Mouse (Mus musculus): ENCODE measurements around the gene Psmg4. TPM values are rescaled to one million over a fixed set of nuclear protein-coding genes. Genes with fewer than 3 reads are reported as not detected.
A peak's percentile ranks its signal among the peaks of the same experiment; 100 is the strongest.

Gene Psmg4
- polyA plus RNA-seq, 1 experiment: 102 TPM

DNA sequence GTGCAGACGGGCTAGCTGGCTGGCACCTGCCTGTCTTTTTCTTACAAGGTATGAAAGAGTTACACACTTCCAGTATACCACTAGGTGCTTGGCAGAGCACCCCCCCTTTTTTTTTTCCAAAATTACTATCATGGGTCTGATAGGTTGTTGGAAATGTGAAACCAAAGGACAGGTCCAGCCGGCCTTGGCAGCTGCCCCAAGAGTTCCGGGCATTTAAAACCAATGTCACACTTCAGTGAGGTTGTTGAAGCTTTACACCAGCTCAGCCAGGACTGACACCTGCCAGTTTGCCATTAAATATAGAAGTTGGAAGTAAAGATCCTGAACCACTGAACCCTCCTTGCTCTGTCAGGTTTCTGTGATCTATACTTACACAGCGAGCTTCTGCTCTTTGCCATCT lies 37.1 kb upstream of the Psmg4 start:
- Histone ChIP-seq H3K27ac (ENCODE audit: insufficient read depth, low read depth, low read length) (no peak overlapping the region), H3K36me3 (ENCODE audit: control insufficient read depth, insufficient read depth, low read length) (no peaks in the 10 kb centered on the region), H3K27me3 (ENCODE audit: control insufficient read depth, insufficient read depth, low read length) (0 out of 2 replicates have a peak, but pooled peaks cover 3% of the 10 kb centered on the region), H3K4me1 (ENCODE audit: control insufficient read depth, insufficient read depth, insufficient read length, low read length) (peaks cover 22% of the 10 kb centered on the region), H3K4me3 (ENCODE audit: low read depth, low read length) (no peak overlapping the region)
- WGBS: 68% methylated on average over 4 of the region's 4 CpGs
- no peak for TF ChIP-seq POLR2A (IDR thresholded peaks at IDR 0.05; ENCODE audit: low read depth, low read length)
- no peak for TF ChIP-seq CTCF (IDR thresholded peaks at IDR 0.05; ENCODE audit: extremely low read depth, insufficient read length, insufficient replicate concordance, low read depth, low read length)

DNA sequence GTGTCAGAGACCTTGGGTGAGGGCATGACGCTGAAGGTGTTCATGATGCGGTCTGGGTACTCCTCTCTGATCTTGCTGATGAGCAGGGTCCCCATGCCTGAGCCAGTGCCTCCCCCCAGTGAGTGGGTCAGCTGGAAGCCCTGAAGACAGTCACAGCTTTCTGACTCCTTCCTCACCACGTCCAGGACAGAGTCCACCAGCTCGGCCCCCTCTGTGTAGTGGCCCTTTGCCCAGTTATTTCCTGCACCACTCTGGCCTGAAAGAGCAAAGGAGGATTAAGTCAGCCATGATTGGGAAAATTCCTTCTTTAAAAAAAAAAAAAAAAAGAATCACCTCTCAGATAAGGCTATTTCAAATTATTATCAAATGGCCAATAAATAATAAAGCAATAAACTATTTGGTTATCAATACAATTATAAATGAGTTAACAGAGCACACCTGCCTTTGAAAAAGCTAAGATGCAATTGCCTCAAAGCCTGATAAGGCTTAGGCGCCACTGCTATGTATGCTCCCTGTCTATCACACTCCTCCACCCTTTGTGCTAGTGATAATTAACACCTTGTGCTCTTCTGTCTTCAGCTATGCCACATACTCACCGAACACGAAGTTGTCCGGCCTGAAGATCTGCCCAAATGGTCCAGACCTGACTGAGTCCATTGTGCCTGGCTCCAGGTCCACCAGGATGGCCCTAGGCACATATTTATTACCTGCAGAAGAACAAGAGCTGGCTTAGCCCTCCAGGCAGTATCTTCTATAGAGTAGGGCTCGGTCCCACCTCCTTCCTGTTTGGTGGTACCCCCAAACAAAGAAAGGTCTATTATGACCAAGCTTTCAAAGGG lies 34.3 kb upstream of the Psmg4 start:
- peak overlapping the region; percentile 12; the same call in 1 of the 2 replicates for H3K27ac ChIP-seq (ENCODE audit: insufficient read depth, low read depth, low read length)
- H3K4me1 ChIP-seq (ENCODE audit: control insufficient read depth, insufficient read depth, insufficient read length, low read length): peaks cover 21% of the 10 kb centered on the region
- H3K27me3 ChIP-seq (ENCODE audit: control insufficient read depth, insufficient read depth, low read length): 0 out of 2 replicates have a peak, but pooled peaks cover 3% of the 10 kb centered on the region
- H3K36me3 ChIP-seq (ENCODE audit: control insufficient read depth, insufficient read depth, low read length): no peaks in the 10 kb centered on the region
- WGBS: 32% methylated on average over 9 of the region's 9 CpGs
- no peak overlapping the region for H3K4me3 ChIP-seq (ENCODE audit: low read depth, low read length)
- no peak for TF ChIP-seq CTCF (IDR thresholded peaks at IDR 0.05; ENCODE audit: extremely low read depth, insufficient read length, insufficient replicate concordance, low read depth, low read length)
- TF ChIP-seq POLR2A (IDR thresholded peaks at IDR 0.05; ENCODE audit: low read depth, low read length): no peak

- WGBS: 1% methylated on average over 31 of the region's 31 CpGs
- Histone ChIP-seq H3K27ac (ENCODE audit: insufficient read depth, low read depth, low read length) (peak overlapping the region; percentile 1; the same call in 1 of the 2 replicates), H3K36me3 (ENCODE audit: control insufficient read depth, insufficient read depth, low read length) (no peaks in the 10 kb centered on the region), H3K4me1 (ENCODE audit: control insufficient read depth, insufficient read depth, insufficient read length, low read length) (peaks cover 21% of the 10 kb centered on the region), H3K27me3 (ENCODE audit: control insufficient read depth, insufficient read depth, low read length) (0 out of 2 replicates have a peak, but pooled peaks cover 3% of the 10 kb centered on the region), H3K4me3 (ENCODE audit: low read depth, low read length) (peak overlapping the region; percentile 68)
- no peak for TF ChIP-seq POLR2A (IDR thresholded peaks at IDR 0.05; ENCODE audit: low read depth, low read length)
- no peak for TF ChIP-seq CTCF (IDR thresholded peaks at IDR 0.05; ENCODE audit: extremely low read depth, insufficient read length, insufficient replicate concordance, low read depth, low read length)
Measured at GRCm38 (mm10) chr13:34129485-34130225, 33.1 kb upstream of the Psmg4 start.

DNA sequence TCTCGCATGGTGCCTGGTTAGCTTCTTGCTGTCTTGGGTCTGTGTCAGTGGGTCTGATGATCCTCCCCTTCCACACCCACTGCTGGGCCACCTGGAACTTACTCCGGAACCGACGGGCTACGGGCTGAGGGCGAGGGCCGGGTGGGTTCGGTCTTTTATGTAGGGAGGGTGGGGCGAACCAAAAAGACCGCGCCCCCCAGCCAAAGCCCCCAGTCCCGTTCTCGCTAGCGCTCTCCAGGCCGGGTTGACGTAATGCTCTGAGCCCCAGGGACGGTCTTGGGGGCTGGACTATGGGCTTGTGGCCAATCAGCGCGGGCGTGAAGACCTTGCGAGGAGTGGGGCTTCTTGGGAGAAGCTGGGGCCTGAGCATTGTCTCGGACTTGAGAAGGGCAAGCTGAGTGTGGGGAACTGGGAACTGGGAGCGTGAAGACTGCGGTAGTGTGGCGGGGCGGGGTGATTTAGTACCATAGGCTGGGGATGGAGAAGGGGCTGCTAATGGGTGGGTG lies 32.5 kb upstream of the Psmg4 start, which contains the start of gene Tubb2b:
Gene Tubb2b (minus strand): TSS at position 241 of the 506 bp plus-strand sequence.
- Histone ChIP-seq H3K4me3 (ENCODE audit: low read depth, low read length) (peak within 1 kb of the TSS; percentile 68), H3K27ac (ENCODE audit: insufficient read depth, low read depth, low read length) (peak within 1 kb of the TSS; percentile 1; the same call in 1 of the 2 replicates), H3K36me3 (ENCODE audit: control insufficient read depth, insufficient read depth, low read length) (no peaks in the 10 kb centered on the region), H3K4me1 (ENCODE audit: control insufficient read depth, insufficient read depth, insufficient read length, low read length) (peaks cover 21% of the 10 kb centered on the region), H3K27me3 (ENCODE audit: control insufficient read depth, insufficient read depth, low read length) (0 out of 2 replicates have a peak, but pooled peaks cover 3% of the 10 kb centered on the region)
- under 1% methylated on average over 26 of the region's 26 CpGs for WGBS
- TF ChIP-seq POLR2A (IDR thresholded peaks at IDR 0.05; ENCODE audit: low read depth, low read length): no peak
- TF ChIP-seq CTCF (IDR thresholded peaks at IDR 0.05; ENCODE audit: extremely low read depth, insufficient read length, insufficient replicate concordance, low read depth, low read length): no peak

- Histone ChIP-seq H3K4me1 (ENCODE audit: control insufficient read depth, insufficient read depth, insufficient read length, low read length) (peaks cover 21% of the 10 kb centered on the region), H3K27ac (ENCODE audit: insufficient read depth, low read depth, low read length) (no peak overlapping the region), H3K36me3 (ENCODE audit: control insufficient read depth, insufficient read depth, low read length) (no peaks in the 10 kb centered on the region), H3K27me3 (ENCODE audit: control insufficient read depth, insufficient read depth, low read length) (0 out of 2 replicates have a peak, but pooled peaks cover 3% of the 10 kb centered on the region), H3K4me3 (ENCODE audit: low read depth, low read length) (peak overlapping the region; percentile 13; the same call in 1 of the 2 replicates)
- WGBS: 3% methylated on average over 24 of the region's 24 CpGs
- TF ChIP-seq CTCF (IDR thresholded peaks at IDR 0.05; ENCODE audit: extremely low read depth, insufficient read length, insufficient replicate concordance, low read depth, low read length): no peak
- TF ChIP-seq POLR2A (IDR thresholded peaks at IDR 0.05; ENCODE audit: low read depth, low read length): no peak
Measured at GRCm38 (mm10) chr13:34131011-34131707, 31.6 kb upstream of the Psmg4 start.

DNA sequence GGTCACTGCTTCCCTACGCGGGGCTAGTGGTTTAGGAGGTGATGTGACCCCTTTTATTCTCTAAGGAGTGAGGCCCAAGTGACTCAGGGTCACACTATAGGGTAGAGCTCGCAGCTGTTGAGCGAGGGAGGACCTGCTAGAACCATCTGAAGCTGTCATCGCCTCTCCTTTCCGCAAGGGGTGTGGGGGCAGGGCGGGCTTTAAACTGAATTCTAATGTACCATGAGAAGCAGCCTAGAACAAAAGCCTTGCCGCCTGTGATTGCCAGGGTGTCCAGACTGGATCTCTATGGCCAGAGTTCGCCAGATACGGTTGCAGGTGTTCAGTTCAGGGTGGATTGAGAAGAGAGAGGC lies 31.1 kb upstream of the Psmg4 start:
- H3K36me3 ChIP-seq (ENCODE audit: control insufficient read depth, insufficient read depth, low read length): no peaks in the 10 kb centered on the region

More for the DNA sequence above, 31.1 kb upstream of the Psmg4 start:
- WGBS: 10% methylated on average over 10 of the region's 10 CpGs
- H3K27me3 ChIP-seq (ENCODE audit: control insufficient read depth, insufficient read depth, low read length): 0 out of 2 replicates have a peak, but pooled peaks cover 3% of the 10 kb centered on the region
- no peak overlapping the region for H3K4me3 ChIP-seq (ENCODE audit: low read depth, low read length)
- H3K4me1 ChIP-seq (ENCODE audit: control insufficient read depth, insufficient read depth, insufficient read length, low read length): peaks cover 21% of the 10 kb centered on the region
- no peak for TF ChIP-seq CTCF (IDR thresholded peaks at IDR 0.05; ENCODE audit: extremely low read depth, insufficient read length, insufficient replicate concordance, low read depth, low read length)
- TF ChIP-seq POLR2A (IDR thresholded peaks at IDR 0.05; ENCODE audit: low read depth, low read length): no peak
- no peak overlapping the region for H3K27ac ChIP-seq (ENCODE audit: insufficient read depth, low read depth, low read length)
